Mouse (Mus musculus) CH12.LX (cell line): Measurements from ENCODE around the gene Gm37240.

ENCODE experiments used
- CTCF ChIP-seq, 2 experiments: IDR thresholded peaks in 1 of 2; conservative IDR thresholded peaks in 1 of 2; 2 replicates each; pipeline ENCODE4 v1.5.1; 2011 to 2012; ENCODE audit warnings: low read depth in 2 of 2, low read length in 2 of 2, improper control_type of control experiment in 1 of 2, inconsistent platforms in 1 of 2, mild to moderate bottlenecking in 1 of 2, moderate library complexity in 1 of 2
- HCFC1 ChIP-seq: IDR thresholded peaks from 2 replicates; pipeline ENCODE4 v1.6.1; 2012; ENCODE audit warnings: low read depth, mild to moderate bottlenecking, inconsistent platforms, low read length, improper control_type of control experiment
- MAX ChIP-seq: IDR thresholded peaks from 2 replicates; pipeline ENCODE4 v1.6.1; 2011; ENCODE audit warnings: low read length, improper control_type of control experiment
- POLR2A ChIP-seq: IDR thresholded peaks from 2 replicates; pipeline ENCODE4 v1.6.1; 2011; ENCODE audit warnings: low read depth, mild to moderate bottlenecking, improper control_type of control experiment, low read length
- RAD21 ChIP-seq: IDR thresholded peaks from 2 replicates; pipeline ENCODE4 v1.6.1; 2011; ENCODE audit warnings: low read depth, mild to moderate bottlenecking, low read length, improper control_type of control experiment, moderate library complexity
- ZMIZ1 ChIP-seq: IDR thresholded peaks from 2 replicates; pipeline ENCODE4 v1.6.1; 2012; ENCODE audit warnings: low read depth, mild to moderate bottlenecking, inconsistent platforms, low read length, improper control_type of control experiment

DNA sequence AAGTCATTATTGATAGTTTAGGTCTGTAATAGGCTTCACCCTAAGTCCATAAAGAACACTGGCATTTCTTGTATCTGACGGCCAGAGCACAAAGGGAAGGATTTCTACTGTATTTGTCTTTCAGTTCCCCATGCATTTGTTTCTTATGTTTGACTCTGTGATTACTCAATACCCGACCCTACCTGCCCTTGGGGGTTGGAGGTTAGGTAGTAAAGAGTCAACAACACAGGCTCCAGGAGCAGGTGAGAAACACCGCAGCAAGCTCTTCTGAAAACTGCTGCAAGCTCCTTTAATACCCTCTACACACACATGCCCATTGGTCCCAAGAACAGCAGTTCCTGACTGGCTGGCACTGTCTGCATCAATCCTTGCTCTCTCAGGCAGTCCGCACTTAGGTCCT, 1020.5 kb downstream of the Gm37240 start:
- TF ChIP-seq ZMIZ1 (no peak), HCFC1 (no peak), CTCF (conservative IDR thresholded peaks at IDR 0.05 in 1 of 2, IDR thresholded peaks at IDR 0.05 in 1 of 2; ENCODE audit: low read depth in 2 of 2, low read length in 2 of 2) (no peak), RAD21 (no peak), MAX (no peak), POLR2A (no peak)
